Mouse (Mus musculus): ENCODE results near the gene H2-DMb2. TPM values are rescaled to one million over a fixed set of nuclear protein-coding genes. Genes with fewer than 3 reads are reported as not detected.

The H2-DMb2 gene
- polyA plus RNA-seq, 1 experiment from 2014 or later: 1.0 TPM

DNA sequence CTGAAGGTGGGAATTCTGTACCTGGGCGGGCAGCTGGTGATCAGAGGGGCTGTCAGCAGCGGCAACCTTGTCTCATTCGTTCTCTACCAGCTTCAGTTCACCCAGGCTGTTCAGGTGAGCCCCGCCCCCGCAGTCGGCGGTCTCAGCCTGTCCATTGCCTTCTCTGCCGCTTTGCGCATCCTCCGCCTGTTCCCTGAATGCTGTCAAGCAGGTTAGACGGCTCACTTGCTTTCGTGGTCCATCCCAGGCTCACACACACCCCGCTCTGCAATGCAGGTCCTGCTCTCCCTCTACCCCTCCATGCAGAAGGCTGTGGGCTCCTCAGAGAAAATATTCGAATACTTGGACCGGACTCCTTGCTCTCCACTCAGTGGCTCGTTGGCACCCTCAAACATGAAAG is 49.7 kb downstream of the H2-DMb2 start:
- H3K27me3 ChIP-seq: peaks cover 57% of the 10 kb centered on the region

DNA sequence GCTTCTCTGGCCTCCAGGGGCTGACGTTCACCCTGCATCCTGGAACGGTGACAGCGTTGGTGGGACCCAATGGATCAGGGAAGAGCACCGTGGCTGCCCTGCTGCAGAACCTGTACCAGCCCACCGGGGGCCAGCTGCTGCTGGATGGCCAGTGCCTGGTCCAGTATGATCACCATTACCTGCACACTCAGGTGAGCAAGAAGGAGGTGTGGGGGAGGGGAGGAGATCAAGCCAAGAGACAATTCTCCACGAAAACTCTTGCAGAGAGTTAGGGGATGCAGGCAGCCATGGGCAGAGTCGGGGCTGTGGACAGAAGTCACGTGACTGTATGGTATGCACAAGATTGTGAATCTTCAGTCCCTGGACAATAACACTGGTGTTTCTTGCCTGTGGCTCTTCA is 50.4 kb downstream of the H2-DMb2 start:
- Histone ChIP-seq H3K27me3 (peaks cover 58% of the 10 kb centered on the region), H3K36me3 (no peaks in the 10 kb centered on the region), H3K4me1 (peaks cover 12% of the 10 kb centered on the region), H3K4me2 (replicated peaks) (no peak overlapping the region), H3K9me3 (no peaks in the 10 kb centered on the region), H3K9ac (replicated peaks) (no peak overlapping the region), H3K27ac (replicated peaks) (no peak overlapping the region), H3K4me3 (no peak overlapping the region)
- WGBS: 47% methylated on average over 8 of the region's 8 CpGs
- no peak for ATAC-seq (replicated peaks)

More for the DNA sequence above, 49.7 kb downstream of the H2-DMb2 start:
- Histone ChIP-seq H3K4me1 (peaks cover 12% of the 10 kb centered on the region), H3K9me3 (no peaks in the 10 kb centered on the region), H3K9ac (replicated peaks) (no peak overlapping the region), H3K27ac (replicated peaks) (no peak overlapping the region), H3K4me3 (no peak overlapping the region), H3K36me3 (no peaks in the 10 kb centered on the region), H3K4me2 (replicated peaks) (no peak overlapping the region)
- 27% methylated on average over 16 of the region's 16 CpGs for WGBS
- ATAC-seq (replicated peaks): no peak

- no peak overlapping the region for H3K9ac ChIP-seq (replicated peaks)
- H3K4me2 ChIP-seq (replicated peaks): no peak overlapping the region
- H3K27me3 ChIP-seq: peaks cover 58% of the 10 kb centered on the region
- H3K36me3 ChIP-seq: no peaks in the 10 kb centered on the region
- WGBS: 84% methylated on average over 4 of the region's 4 CpGs
- H3K9me3 ChIP-seq: no peaks in the 10 kb centered on the region
- no peak overlapping the region for H3K27ac ChIP-seq (replicated peaks)
- no peak for ATAC-seq (replicated peaks)
- peaks cover 12% of the 10 kb centered on the region for H3K4me1 ChIP-seq
- H3K4me3 ChIP-seq: no peak overlapping the region
Measured at GRCm38 (mm10) chr17:34194723-34195122, 51.6 kb downstream of the H2-DMb2 start.

DNA sequence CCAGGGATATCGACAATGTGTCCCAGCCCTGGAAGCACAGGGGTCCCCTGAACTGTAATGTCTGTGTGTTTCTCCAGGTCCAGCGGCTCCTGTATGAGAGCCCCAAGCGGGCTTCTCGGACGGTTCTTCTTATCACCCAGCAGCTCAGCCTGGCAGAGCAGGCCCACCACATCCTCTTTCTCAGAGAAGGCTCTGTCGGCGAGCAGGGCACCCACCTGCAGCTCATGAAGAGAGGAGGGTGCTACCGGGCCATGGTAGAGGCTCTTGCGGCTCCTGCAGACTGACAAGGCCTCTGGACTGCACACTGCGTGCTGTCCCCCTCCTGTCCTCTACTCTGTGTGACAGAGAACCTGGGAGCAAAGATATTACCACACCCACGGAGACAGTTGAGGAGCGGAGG is 53.4 kb downstream of the H2-DMb2 start:
- Histone ChIP-seq H3K4me3 (no peak overlapping the region), H3K9me3 (no peaks in the 10 kb centered on the region), H3K27ac (replicated peaks) (no peak overlapping the region), H3K27me3 (peaks cover 61% of the 10 kb centered on the region), H3K4me2 (replicated peaks) (no peak overlapping the region), H3K9ac (replicated peaks) (no peak overlapping the region), H3K4me1 (peaks cover 12% of the 10 kb centered on the region), H3K36me3 (no peaks in the 10 kb centered on the region)
- no peak for ATAC-seq (replicated peaks)
- WGBS: 27% methylated on average over 12 of the region's 12 CpGs

GRCm38 (mm10) chr17:34196941-34197894 is 54.1 kb downstream of the H2-DMb2 start, which contains the start of gene Psmb8:
Gene Psmb8 (plus strand): TSS chr17:34197721.
- no peak within 1 kb of the TSS for H3K27ac ChIP-seq (replicated peaks)
- peaks cover 61% of the 10 kb centered on the region for H3K27me3 ChIP-seq
- H3K4me1 ChIP-seq: peaks cover 12% of the 10 kb centered on the region
- H3K4me2 ChIP-seq (replicated peaks): peak within 1 kb of the TSS; percentile 71
- ATAC-seq (replicated peaks): peak; percentile 89
- WGBS: 5% methylated on average over 41 of the region's 41 CpGs
- peak within 1 kb of the TSS; percentile 40 for H3K9ac ChIP-seq (replicated peaks)
- no peaks in the 10 kb centered on the region for H3K9me3 ChIP-seq
- H3K4me3 ChIP-seq: peak within 1 kb of the TSS; percentile 44
- H3K36me3 ChIP-seq: no peaks in the 10 kb centered on the region

DNA sequence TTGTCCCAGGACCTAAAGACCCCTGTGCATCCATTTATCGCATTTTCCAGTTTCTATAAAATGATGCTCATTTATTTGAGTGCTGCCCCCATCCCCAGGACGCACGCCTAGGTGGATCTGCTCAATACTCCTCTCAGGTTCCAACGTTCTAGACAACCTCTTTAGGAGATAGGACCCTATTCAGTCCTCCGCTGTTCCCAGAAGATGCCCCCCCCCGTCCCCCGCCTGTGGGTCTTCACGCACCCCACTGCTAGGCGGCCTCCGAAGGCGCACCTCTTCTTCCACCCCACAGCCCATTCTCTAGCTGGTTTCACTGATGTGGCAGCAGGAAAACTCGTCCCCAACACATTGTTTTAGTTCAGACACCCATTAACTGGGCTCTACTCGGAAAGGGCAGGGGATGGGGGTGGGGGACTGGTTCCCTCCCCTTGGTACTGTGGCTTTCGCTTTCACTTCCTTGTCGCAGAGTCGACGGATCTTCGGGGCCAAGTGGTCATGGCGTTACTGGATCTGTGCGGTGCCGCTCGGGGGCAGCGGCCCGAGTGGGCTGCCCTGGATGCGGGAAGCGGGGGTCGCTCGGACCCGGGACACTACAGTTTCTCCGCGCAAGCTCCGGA is 54.9 kb downstream of the H2-DMb2 start:
- Histone ChIP-seq H3K4me3 (peak overlapping the region; percentile 44), H3K36me3 (no peaks in the 10 kb centered on the region), H3K27me3 (peaks cover 55% of the 10 kb centered on the region), H3K9me3 (no peaks in the 10 kb centered on the region), H3K4me1 (peaks cover 12% of the 10 kb centered on the region), H3K9ac (replicated peaks) (peak overlapping the region; percentile 40), H3K4me2 (replicated peaks) (peak overlapping the region; percentile 71), H3K27ac (replicated peaks) (no peak overlapping the region)
- 2% methylated on average over 32 of the region's 32 CpGs for WGBS
- no peak for ATAC-seq (replicated peaks)

DNA sequence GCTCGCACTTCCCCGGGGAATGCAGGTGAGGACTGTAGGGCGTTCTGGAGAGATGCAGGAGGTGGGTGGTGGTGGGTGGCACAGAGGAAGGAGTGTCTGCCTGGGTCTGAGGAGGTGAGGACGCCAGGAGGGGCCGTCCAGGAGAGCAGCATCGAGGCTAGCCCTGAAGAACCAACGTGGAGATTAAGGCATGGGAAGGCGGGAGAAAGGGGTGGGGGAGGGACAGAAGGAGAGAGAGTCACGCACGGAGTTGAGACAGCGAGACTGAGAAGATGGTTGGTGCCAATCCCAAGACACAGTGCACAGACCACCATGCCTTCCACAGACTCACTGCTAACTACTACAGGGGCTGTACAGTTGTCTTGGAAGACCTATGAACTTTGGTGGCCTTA is 55.4 kb downstream of the H2-DMb2 start:
- H3K36me3 ChIP-seq: no peaks in the 10 kb centered on the region
- ATAC-seq (replicated peaks): no peak
- H3K9me3 ChIP-seq: no peaks in the 10 kb centered on the region
- peaks cover 54% of the 10 kb centered on the region for H3K27me3 ChIP-seq
- no peak overlapping the region for H3K27ac ChIP-seq (replicated peaks)
- H3K4me2 ChIP-seq (replicated peaks): peak overlapping the region; percentile 71
- 3% methylated on average over 11 of the region's 11 CpGs for WGBS
- H3K9ac ChIP-seq (replicated peaks): no peak overlapping the region
- peaks cover 12% of the 10 kb centered on the region for H3K4me1 ChIP-seq
- peak overlapping the region; percentile 44 for H3K4me3 ChIP-seq

- Histone ChIP-seq H3K4me3 (no peak overlapping the region), H3K9ac (replicated peaks) (no peak overlapping the region), H3K36me3 (no peaks in the 10 kb centered on the region), H3K27me3 (peaks cover 54% of the 10 kb centered on the region), H3K9me3 (no peaks in the 10 kb centered on the region), H3K27ac (replicated peaks) (no peak overlapping the region), H3K4me1 (peaks cover 12% of the 10 kb centered on the region), H3K4me2 (replicated peaks) (no peak overlapping the region)
- no peak for ATAC-seq (replicated peaks)
- WGBS: 58% methylated on average over 12 of the region's 12 CpGs
Measured at GRCm38 (mm10) chr17:34199050-34199619, 56.0 kb downstream of the H2-DMb2 start.

DNA sequence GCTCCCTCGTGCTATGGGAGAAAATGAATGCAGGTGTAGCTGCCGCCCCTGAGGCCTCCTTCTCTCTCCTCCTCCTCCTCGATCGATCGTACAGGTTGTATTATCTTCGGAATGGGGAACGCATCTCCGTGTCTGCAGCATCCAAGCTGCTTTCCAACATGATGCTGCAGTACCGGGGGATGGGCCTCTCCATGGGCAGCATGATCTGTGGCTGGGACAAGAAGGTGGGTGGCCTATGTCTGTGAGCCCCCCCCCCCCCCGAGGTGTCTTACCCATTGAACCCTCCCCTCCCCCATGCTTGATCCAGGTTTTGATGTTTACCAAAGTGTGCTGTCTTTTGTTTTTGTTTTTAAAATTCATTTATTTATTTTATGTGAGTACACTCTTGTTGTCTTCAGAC is 56.9 kb downstream of the H2-DMb2 start:
- Histone ChIP-seq H3K4me1 (peaks cover 18% of the 10 kb centered on the region), H3K4me3 (no peak overlapping the region), H3K9ac (replicated peaks) (no peak overlapping the region), H3K27me3 (peaks cover 51% of the 10 kb centered on the region), H3K4me2 (replicated peaks) (no peak overlapping the region), H3K9me3 (no peaks in the 10 kb centered on the region), H3K36me3 (no peaks in the 10 kb centered on the region), H3K27ac (replicated peaks) (no peak overlapping the region)
- WGBS: 82% methylated on average over 10 of the region's 10 CpGs
- ATAC-seq (replicated peaks): no peak

DNA sequence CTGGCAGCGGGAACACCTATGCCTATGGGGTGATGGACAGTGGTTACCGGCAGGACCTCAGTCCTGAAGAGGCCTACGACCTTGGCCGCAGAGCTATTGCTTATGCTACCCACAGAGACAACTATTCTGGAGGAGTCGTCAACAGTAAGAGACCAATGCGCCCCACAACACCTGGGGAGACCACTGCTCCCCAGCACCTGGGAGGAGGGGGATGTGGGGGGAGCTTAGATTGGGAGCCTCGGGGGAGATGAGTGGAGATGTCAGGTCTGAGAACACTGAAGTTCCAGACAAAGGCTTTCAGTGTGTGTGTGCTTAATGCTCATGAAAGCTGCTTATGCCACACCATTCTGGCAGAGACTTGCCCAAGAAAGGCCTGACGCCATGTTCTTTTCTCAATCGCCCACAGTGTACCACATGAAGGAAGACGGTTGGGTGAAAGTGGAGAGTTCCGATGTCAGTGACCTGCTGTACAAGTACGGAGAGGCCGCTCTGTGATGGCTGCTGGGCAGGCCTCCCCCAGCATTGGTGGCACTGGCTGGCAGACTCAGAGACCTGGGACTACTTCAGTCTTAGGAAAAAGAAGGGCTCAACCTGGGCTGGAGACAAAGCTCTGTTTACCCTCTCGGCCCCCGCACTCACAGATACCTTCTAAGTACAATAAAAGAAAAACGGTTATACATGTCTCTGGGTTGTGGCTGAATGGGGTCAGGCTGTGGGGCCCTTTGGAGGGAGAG is 57.8 kb downstream of the H2-DMb2 start:
- no peaks in the 10 kb centered on the region for H3K36me3 ChIP-seq
- WGBS: 86% methylated on average over 16 of the region's 16 CpGs
- no peak overlapping the region for H3K4me2 ChIP-seq (replicated peaks)
- no peak overlapping the region for H3K27ac ChIP-seq (replicated peaks)
- no peak overlapping the region for H3K4me3 ChIP-seq
- no peaks in the 10 kb centered on the region for H3K9me3 ChIP-seq
- peaks cover 23% of the 10 kb centered on the region for H3K4me1 ChIP-seq
- H3K27me3 ChIP-seq: peaks cover 52% of the 10 kb centered on the region
- no peak overlapping the region for H3K9ac ChIP-seq (replicated peaks)
- ATAC-seq (replicated peaks): no peak
